Mouse (Mus musculus) neural tube, embryonic 13.5 days (tissue): Measurements from ENCODE around the gene Tnfrsf19. TPM values are rescaled to one million over a fixed set of nuclear protein-coding genes. Genes with fewer than 3 reads are reported as not detected.
A peak's percentile ranks its signal among the peaks of the same experiment; 100 is the strongest.

Experiments used
- ATAC-seq: fragments of 200-750 bp; cut with Nextera tagmentation; 2 replicates; pipeline ENCODE4 v1.8.0; 2017; ENCODE audit warnings: low read depth, mild to moderate bottlenecking, moderate TSS enrichment, moderate library complexity
- H3K27ac ChIP-seq: fragments of 300-500 bp; sonication (generic); replicated peaks from 2 replicates; pipeline ENCODE4 v1.5.1; 2015; ENCODE audit warnings: moderate library complexity, mild to moderate bottlenecking, inconsistent platforms
- H3K27me3 ChIP-seq: fragments of 300-500 bp; sonication (generic); 2 replicates; pipeline ENCODE4 v1.6.1; 2015; ENCODE audit warnings: mild to moderate bottlenecking, inconsistent platforms
- H3K36me3 ChIP-seq: fragments of 300-500 bp; sonication (generic); 2 replicates; pipeline ENCODE4 v1.6.1; 2015; ENCODE audit warnings: mild to moderate bottlenecking, inconsistent platforms
- H3K4me1 ChIP-seq: fragments of 300-500 bp; sonication (generic); replicated peaks from 2 replicates; pipeline ENCODE4 v1.6.1; 2015; ENCODE audit warnings: inconsistent platforms
- H3K4me2 ChIP-seq: fragments of 300-500 bp; sonication (generic); 2 replicates; pipeline ENCODE4 v1.6.1; 2015; ENCODE audit warnings: inconsistent platforms, mild to moderate bottlenecking, moderate library complexity
- H3K4me3 ChIP-seq: fragments of 300-500 bp; sonication (generic); 2 replicates; pipeline ENCODE4 v1.5.1; 2015; ENCODE audit warnings: mild to moderate bottlenecking, inconsistent platforms
- H3K9ac ChIP-seq: fragments of 300-500 bp; sonication (generic); 2 replicates; pipeline ENCODE4 v1.6.1; 2015; ENCODE audit warnings: moderate library complexity, mild to moderate bottlenecking, inconsistent platforms
- H3K9me3 ChIP-seq: fragments of 300-500 bp; sonication (generic); 2 replicates; pipeline ENCODE4 v1.6.1; 2016; ENCODE audit warnings: inconsistent platforms
- WGBS: fragments of 180-500 bp; shearing (Covaris S2); methylation state at CpG from one replicate; pipeline ENCODE4 v1.1.7; 2015; 5-methylcytosine and 5-hydroxymethylcytosine counted together
- polyA plus RNA-seq: library from polyadenylated mRNA; unstranded; fragments of >200 nt; fragmentation: Nextera tagmentation; extraction: Ambion mirVana; gene quantifications from 2 replicates; pipeline ENCODE4 v1.2.1, GENCODE M21; 2015

The Tnfrsf19 gene
- polyA plus RNA-seq, 1 experiment from 2014 or later: 27.0 TPM

DNA sequence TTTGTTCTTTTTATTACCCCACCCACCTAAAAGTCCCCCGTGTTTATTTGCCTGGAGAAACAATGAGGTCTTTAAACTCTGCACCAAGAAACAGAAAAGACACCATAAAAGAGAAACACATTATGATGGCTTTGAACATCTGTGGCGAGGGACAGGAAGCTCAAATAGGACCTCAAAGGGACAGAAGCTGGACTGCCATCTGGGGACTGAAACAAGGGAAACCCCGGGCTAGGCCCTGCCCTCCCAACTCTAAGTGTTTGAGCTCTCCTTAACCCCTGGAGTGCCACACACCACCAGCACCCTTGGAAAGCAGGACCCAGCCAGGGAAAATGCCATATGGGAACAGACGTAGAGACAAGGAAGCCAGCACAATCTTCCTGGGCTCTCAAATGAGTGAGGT lies 61.2 kb downstream of the Tnfrsf19 start:
- Histone ChIP-seq H3K9me3 (no peaks in the 10 kb centered on the region), H3K36me3 (no peaks in the 10 kb centered on the region), H3K4me1 (peaks cover 42% of the 10 kb centered on the region), H3K27me3 (no peaks in the 10 kb centered on the region), H3K27ac (0 out of 2 replicates have a peak overlapping the region, but pooled peaks have one; percentile 9), H3K9ac (no peak overlapping the region), H3K4me3 (no peak overlapping the region), H3K4me2 (no peak overlapping the region)
- ATAC-seq: no peak
- 5% methylated on average over 4 of the region's 4 CpGs for WGBS

DNA sequence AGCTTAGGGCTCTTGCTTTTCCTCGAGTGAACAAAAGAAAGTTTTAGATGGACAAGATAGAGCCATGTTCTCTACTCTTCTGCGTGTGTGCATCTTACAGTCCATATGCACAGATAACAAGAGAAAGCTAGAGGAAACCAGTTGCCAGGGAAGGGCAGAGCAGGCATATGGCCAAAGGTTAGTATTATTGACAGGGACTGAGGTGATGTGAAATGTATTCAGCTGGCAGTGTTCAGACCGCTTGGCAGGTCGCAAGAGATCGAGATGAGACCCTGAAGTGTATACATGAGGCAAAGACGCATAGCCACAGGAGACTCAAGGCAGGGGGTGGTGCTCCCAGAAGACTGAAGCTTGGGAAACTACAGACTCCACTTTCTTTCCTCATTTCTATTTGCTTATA lies 62.0 kb downstream of the Tnfrsf19 start:
- Histone ChIP-seq H3K27me3 (no peaks in the 10 kb centered on the region), H3K4me2 (no peak overlapping the region), H3K9ac (no peak overlapping the region), H3K4me1 (peaks cover 42% of the 10 kb centered on the region), H3K4me3 (no peak overlapping the region), H3K9me3 (no peaks in the 10 kb centered on the region), H3K27ac (peak overlapping the region; percentile 34), H3K36me3 (no peaks in the 10 kb centered on the region)
- 41% methylated on average over 6 of the region's 6 CpGs for WGBS
- no peak for ATAC-seq

DNA sequence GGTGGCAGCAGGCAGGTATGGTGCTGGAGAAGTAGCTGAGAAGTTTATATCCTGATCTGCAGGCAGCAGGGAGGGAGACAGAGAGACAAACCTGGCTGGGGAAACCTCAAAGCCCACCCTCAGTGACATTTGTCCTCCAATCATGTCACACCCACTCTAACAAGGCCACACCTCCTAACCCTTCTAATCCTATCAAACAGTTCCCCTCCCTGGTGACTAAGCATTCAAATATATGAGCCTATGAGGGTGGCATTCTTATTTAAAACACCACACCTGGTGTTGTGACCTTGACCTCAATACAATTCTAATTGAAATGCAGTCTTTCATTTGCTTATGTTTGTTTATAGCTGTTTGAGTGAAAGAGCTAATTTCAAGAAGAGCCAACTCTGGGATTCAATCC lies 64.2 kb downstream of the Tnfrsf19 start:
- Histone ChIP-seq H3K4me1 (peaks cover 25% of the 10 kb centered on the region), H3K9ac (no peak overlapping the region), H3K36me3 (no peaks in the 10 kb centered on the region), H3K4me2 (no peak overlapping the region), H3K4me3 (no peak overlapping the region), H3K9me3 (no peaks in the 10 kb centered on the region), H3K27me3 (no peaks in the 10 kb centered on the region), H3K27ac (no peak overlapping the region)
- no peak for ATAC-seq

DNA sequence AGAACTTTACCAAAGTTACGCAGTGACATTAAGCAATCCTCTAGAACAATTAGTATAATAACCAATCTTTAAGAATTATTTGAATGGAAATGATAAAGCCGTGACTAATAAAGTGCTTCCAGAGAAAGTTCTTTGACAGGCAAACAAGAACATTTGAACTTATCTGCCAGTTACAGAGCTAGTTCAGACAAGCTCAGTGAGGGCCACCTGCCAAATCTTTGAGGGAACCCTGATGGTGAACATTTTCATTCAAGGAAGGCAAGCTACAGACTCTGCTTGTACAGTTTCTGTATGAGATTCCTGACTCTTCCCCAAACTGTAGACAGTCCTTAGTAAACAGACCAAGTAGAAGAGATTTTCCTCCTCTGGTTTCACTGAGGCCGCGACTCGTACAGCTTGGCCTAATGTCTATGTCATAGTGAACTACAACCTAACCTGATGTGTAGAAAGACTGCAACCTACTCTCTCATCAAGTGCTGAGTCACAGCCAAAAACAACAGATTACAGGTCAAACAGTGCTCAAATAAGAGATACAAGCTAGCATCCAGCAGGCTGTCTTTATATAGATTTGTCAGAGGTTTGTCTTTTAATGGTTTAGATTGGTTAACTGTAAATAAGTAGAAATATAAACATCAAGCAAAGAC lies 65.9 kb downstream of the Tnfrsf19 start:
- no peaks in the 10 kb centered on the region for H3K36me3 ChIP-seq

DNA sequence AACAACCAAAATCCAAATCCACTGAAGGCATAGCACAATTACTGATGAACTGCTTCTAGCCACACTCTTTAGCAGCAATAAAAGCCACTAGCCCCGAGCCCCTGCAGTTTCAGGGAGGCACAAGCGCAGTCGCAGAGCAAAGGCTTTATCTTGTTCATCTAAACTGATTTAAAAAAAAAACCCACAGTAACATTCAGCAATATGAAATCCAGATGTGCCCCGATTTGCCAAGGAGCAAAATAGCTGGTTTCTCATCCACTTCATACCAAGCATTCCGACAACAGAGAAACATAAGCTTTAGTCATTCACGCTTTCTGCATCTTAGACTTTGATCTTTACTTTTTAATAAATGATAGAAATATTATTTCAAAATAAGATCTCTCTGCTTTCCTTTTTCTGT lies 68.2 kb downstream of the Tnfrsf19 start:
- no peaks in the 10 kb centered on the region for H3K27me3 ChIP-seq
- H3K4me1 ChIP-seq: no peaks in the 10 kb centered on the region
- WGBS: 55% methylated on average over 6 of the region's 6 CpGs
- H3K4me2 ChIP-seq: no peak overlapping the region
- no peak overlapping the region for H3K27ac ChIP-seq
- no peaks in the 10 kb centered on the region for H3K9me3 ChIP-seq
- H3K36me3 ChIP-seq: 0 out of 2 replicates have a peak, but pooled peaks cover 1% of the 10 kb centered on the region
- ATAC-seq: no peak
- H3K9ac ChIP-seq: no peak overlapping the region
- no peak overlapping the region for H3K4me3 ChIP-seq

More for the DNA sequence above, 65.9 kb downstream of the Tnfrsf19 start:
- 98% methylated on average over 5 of the region's 5 CpGs for WGBS
- H3K27me3 ChIP-seq: no peaks in the 10 kb centered on the region
- no peak for ATAC-seq
- no peak overlapping the region for H3K27ac ChIP-seq
- no peak overlapping the region for H3K4me3 ChIP-seq
- peaks cover 18% of the 10 kb centered on the region for H3K4me1 ChIP-seq
- H3K9ac ChIP-seq: no peak overlapping the region
- H3K4me2 ChIP-seq: no peak overlapping the region
- no peaks in the 10 kb centered on the region for H3K9me3 ChIP-seq

DNA sequence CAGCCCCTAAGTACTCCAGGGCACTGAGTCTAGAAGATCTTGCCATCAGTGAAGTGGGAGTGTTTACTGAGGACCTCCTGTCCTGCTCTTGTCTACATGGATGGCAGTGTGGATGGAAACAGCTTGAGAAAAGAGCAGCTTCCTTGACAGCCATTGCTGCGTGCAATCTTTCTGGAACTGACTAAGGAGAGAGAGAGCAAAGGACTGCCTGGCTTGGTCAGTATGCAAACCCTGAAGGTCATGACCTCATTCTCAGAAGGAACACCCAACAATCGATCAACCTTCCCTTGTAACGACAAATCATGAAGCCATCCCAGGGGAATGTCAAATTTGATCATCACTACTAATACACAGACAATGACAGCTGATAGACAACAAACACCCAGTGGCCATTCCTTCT lies 70.1 kb downstream of the Tnfrsf19 start:
- ATAC-seq: no peak
- H3K9me3 ChIP-seq: no peaks in the 10 kb centered on the region
- H3K27ac ChIP-seq: no peak overlapping the region
- 74% methylated on average over 3 of the region's 3 CpGs for WGBS
- no peak overlapping the region for H3K4me3 ChIP-seq
- peaks cover 7% of the 10 kb centered on the region; the same call in 1 of the 2 replicates for H3K36me3 ChIP-seq
- H3K27me3 ChIP-seq: no peaks in the 10 kb centered on the region
- H3K4me1 ChIP-seq: no peaks in the 10 kb centered on the region
- no peak overlapping the region for H3K9ac ChIP-seq
- no peak overlapping the region for H3K4me2 ChIP-seq

DNA sequence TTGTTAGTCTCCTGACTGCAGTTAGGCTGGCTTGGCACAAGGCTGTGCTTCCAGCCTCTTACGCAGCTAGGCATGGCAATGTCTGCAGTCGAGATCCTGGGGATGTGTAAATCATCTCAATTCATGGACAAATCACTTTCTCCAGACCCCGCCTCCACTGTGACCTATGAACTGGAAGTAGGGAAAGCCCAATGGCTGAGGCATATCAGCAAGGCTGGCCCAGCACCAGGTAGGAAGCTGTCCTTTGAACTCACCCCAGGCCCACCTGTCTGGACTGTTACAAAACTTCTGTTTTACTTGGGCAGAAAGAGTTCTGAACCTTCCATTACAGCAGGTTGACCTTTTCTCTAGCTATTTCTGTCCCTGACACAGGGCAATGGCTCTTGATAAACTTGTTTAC lies 70.6 kb downstream of the Tnfrsf19 start:
- peaks cover 9% of the 10 kb centered on the region; the same call in 1 of the 2 replicates for H3K36me3 ChIP-seq
- ATAC-seq: no peak
- no peaks in the 10 kb centered on the region for H3K27me3 ChIP-seq
- H3K4me2 ChIP-seq: no peak overlapping the region
- no peak overlapping the region for H3K9ac ChIP-seq
- H3K4me3 ChIP-seq: no peak overlapping the region
- 78% methylated on average over 3 of the region's 3 CpGs for WGBS
- no peak overlapping the region for H3K27ac ChIP-seq
- H3K9me3 ChIP-seq: no peaks in the 10 kb centered on the region
- no peaks in the 10 kb centered on the region for H3K4me1 ChIP-seq

DNA sequence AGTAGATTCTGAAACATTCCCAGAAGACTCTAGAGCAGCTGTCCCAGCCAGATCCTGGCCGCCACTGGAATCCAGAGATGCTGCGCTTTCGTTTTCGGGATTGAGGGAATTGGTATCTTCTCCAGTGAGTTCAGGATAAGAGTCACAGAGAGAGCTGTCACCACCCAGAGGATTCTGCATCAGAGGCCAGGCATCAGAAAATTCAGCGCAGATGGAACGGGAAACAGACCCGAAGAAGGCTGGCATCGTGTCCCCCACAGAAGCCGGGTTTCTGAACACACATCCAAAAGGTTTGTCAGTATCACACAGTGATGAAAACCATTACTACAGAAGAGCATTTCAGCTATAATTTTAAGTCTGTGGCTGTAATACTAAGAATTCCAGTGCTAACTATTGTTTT lies 75.3 kb downstream of the Tnfrsf19 start:
- H3K9ac ChIP-seq: no peak overlapping the region
- H3K4me3 ChIP-seq: no peak overlapping the region
- H3K4me2 ChIP-seq: no peak overlapping the region
- no peaks in the 10 kb centered on the region for H3K27me3 ChIP-seq
- WGBS: 93% methylated on average over 9 of the region's 9 CpGs
- no peak overlapping the region for H3K27ac ChIP-seq
- no peaks in the 10 kb centered on the region for H3K4me1 ChIP-seq
- H3K9me3 ChIP-seq: no peaks in the 10 kb centered on the region
- peaks cover 11% of the 10 kb centered on the region; the same call in 1 of the 2 replicates for H3K36me3 ChIP-seq
- ATAC-seq: no peak

DNA sequence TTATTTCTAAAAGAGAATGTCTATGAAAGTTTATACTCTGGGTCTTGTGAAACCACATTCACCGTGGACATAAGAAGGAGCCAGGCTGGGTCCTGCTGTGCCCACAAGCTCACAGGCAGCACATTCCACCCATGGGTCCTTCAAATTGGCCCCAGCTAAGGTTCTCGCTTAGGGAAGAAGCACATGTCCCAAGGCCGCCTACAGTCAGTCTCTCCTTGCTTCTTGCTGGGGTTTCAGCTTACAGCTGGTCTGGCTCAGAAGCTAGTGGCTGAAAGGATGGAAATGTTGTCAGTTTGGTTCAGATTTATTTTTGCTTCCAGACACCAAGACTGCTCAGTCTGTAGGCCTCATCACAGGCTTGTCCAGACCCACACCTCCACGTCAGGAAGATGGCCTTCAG lies 80.2 kb downstream of the Tnfrsf19 start:
- ATAC-seq: no peak
- peaks cover 16% of the 10 kb centered on the region for H3K36me3 ChIP-seq
- no peak overlapping the region for H3K4me3 ChIP-seq
- no peaks in the 10 kb centered on the region for H3K4me1 ChIP-seq
- no peaks in the 10 kb centered on the region for H3K27me3 ChIP-seq
- no peak overlapping the region for H3K4me2 ChIP-seq
- H3K9me3 ChIP-seq: no peaks in the 10 kb centered on the region
- WGBS: 92% methylated on average over 4 of the region's 4 CpGs
- no peak overlapping the region for H3K9ac ChIP-seq
- H3K27ac ChIP-seq: no peak overlapping the region

DNA sequence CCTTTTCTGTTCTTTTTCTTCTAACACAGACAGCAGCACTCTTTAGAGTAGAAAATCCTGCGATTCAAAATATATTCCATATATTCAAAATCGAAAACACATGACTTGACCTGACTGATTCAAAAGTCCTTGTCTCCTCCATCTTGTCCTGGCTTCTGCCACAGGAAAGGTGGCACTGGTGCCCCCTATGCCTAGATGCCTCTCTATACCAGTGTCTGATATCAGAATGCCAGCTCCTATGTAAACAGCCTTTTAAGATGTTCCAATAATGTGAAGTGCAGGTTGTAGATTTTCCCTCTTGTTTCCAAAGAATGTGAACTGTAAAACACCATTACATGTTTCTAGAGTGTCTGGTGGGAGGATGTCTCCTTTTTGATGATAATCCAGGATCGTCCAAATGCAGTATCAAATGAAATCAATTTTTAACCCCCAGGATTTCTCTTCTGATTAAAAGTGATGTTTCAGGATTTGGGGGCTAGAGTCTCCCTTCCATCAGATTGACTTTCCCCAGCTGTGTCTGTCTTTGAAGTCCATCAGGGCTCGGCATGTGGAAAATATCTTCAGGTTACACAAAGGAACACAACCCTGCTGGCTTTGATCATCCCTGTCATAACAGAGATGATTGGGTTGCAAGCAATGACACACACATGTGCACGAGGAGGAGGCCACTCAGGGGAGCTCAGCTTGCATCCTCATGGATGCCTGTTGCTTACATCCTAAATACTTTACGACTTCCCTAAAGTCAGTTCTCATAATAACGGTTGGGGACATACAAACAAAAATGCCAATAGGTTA lies 82.1 kb downstream of the Tnfrsf19 start:
- peaks cover 12% of the 10 kb centered on the region; the same call in 1 of the 2 replicates for H3K36me3 ChIP-seq
- H3K27me3 ChIP-seq: no peaks in the 10 kb centered on the region
- H3K4me1 ChIP-seq: no peaks in the 10 kb centered on the region
- no peak overlapping the region for H3K4me2 ChIP-seq
- no peak for ATAC-seq
- H3K9me3 ChIP-seq: no peaks in the 10 kb centered on the region
- 92% methylated on average over 7 of the region's 7 CpGs for WGBS
- no peak overlapping the region for H3K27ac ChIP-seq
- no peak overlapping the region for H3K4me3 ChIP-seq
- H3K9ac ChIP-seq: no peak overlapping the region

DNA sequence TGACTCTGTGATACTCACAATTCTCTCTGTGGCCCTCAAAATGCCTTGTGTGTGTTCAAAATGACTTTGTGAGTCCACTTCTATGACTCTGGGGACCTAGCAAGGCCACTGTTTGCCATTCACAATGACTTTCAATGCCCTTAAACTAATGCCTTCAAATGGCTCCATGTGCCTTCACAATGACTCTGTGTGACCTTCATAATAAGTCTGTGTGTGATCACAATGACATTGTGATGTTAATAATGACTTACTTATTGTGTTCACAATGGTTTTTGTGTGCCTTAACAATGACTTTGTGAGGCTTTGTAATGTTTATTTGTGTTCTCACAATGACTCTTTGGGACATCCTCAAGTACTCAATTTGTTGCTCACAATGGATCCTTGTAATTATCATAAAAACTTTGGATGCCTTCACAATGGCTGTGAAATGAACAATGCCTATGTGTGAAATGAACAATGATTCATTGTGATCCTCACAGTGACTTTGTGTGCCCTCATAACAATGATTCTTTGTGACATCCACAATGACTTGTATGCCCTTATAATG lies 88.6 kb downstream of the Tnfrsf19 start:
- no peak for ATAC-seq
- Histone ChIP-seq H3K4me3 (no peak overlapping the region), H3K27ac (no peak overlapping the region), H3K4me2 (no peak overlapping the region), H3K36me3 (no peaks in the 10 kb centered on the region), H3K9ac (no peak overlapping the region), H3K4me1 (no peaks in the 10 kb centered on the region), H3K27me3 (no peaks in the 10 kb centered on the region), H3K9me3 (no peaks in the 10 kb centered on the region)

DNA sequence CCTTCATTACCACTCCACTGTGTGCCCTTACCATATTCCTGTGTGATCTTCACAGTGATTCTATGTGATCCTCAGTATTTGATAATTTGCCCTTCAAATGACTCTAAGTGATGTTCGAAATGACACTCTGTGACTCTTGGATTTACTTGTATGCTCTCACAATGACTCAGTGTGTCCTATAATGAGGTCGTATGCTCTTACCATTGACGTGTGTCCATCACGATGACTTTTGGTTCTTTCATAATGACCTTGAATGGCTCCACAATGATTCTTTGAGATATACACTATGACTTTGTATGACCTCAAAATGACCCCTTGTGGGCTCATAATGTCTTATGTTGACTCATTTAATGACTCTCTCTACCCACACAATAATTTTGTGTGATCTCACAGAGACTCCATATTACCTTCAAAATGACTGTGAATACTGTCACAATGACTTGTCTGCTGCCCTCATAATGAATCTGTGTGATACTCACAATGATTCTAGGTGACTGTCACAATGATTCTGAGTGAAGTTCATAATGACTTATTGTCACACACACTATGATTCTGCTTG lies 108.7 kb downstream of the Tnfrsf19 start:
- Histone ChIP-seq H3K4me2 (no peak overlapping the region), H3K4me1 (no peaks in the 10 kb centered on the region), H3K27me3 (no peaks in the 10 kb centered on the region), H3K9ac (no peak overlapping the region), H3K27ac (no peak overlapping the region), H3K36me3 (no peaks in the 10 kb centered on the region), H3K4me3 (no peak overlapping the region), H3K9me3 (no peaks in the 10 kb centered on the region)
- WGBS: 94% methylated on average over 4 of the region's 4 CpGs
- no peak for ATAC-seq
